Mouse (Mus musculus) layer of hippocampus, postnatal 10 days (tissue): ENCODE results near the gene Fgd4. TPM values are rescaled to one million over a fixed set of nuclear protein-coding genes. Genes with fewer than 3 reads are reported as not detected.
A peak's percentile ranks its signal among the peaks of the same experiment; 100 is the strongest.
"Not testable (repeated sequence)": the region's sequence is repeated elsewhere in the genome, so short reads cannot be mapped to it uniquely, and the experiment has no call there.

Experiments used
- DNase-seq, 2 experiments: peaks; one replicate each; pipeline ENCODE4 v3.0.0; 2021; ENCODE audit warnings: low spot score in 2 of 2
- total RNA-seq, 2 experiments: library from RNA; stranded (reverse); gene quantifications; 2 replicates each; pipeline ENCODE4 v1.2.3; 2021

Gene Fgd4
- total RNA-seq, 2 experiments from 2014 or later = 54.1 to 60.6 TPM

- no peak for DNase-seq
These were observed 53.7 kb downstream of the Fgd4 start for GRCm38 (mm10) chr16:16546657-16547056.

- DNase-seq = no peak
These were observed 57.4 kb downstream of the Fgd4 start for GRCm38 (mm10) chr16:16542956-16543441.

- not testable (repeated sequence) for DNase-seq
These were observed 61.0 kb downstream of the Fgd4 start for GRCm38 (mm10) chr16:16539396-16539795.

GRCm38 (mm10) chr16:16535232-16535631 lies 65.1 kb downstream of the Fgd4 start:
- DNase-seq = no peak

GRCm38 (mm10) chr16:16528014-16528413 lies 72.3 kb downstream of the Fgd4 start:
- no peak for DNase-seq

GRCm38 (mm10) chr16:16527267-16527666 lies 73.1 kb downstream of the Fgd4 start:
- peak in 1 of 2 experiments; percentile 19 for DNase-seq

- no peak for DNase-seq
These were observed 73.6 kb downstream of the Fgd4 start for GRCm38 (mm10) chr16:16526741-16527105.

GRCm38 (mm10) chr16:16526097-16526740 lies 74.1 kb downstream of the Fgd4 start:
- DNase-seq = no peak

- no peak for DNase-seq
These were observed 75.0 kb downstream of the Fgd4 start for GRCm38 (mm10) chr16:16525266-16525904.

GRCm38 (mm10) chr16:16523632-16524031 lies 76.7 kb downstream of the Fgd4 start:
- DNase-seq = no peak

- not testable (repeated sequence) for DNase-seq
These were observed 77.5 kb downstream of the Fgd4 start for GRCm38 (mm10) chr16:16522869-16523268.

GRCm38 (mm10) chr16:16501491-16501890 lies 98.9 kb downstream of the Fgd4 start:
- no peak for DNase-seq

GRCm38 (mm10) chr16:16500926-16501325 lies 99.4 kb downstream of the Fgd4 start:
- no peak for DNase-seq

- peak; percentile 37 to 59 for DNase-seq
These were observed 101.6 kb downstream of the Fgd4 start for GRCm38 (mm10) chr16:16498798-16499197.

- no peak for DNase-seq
These were observed 114.8 kb downstream of the Fgd4 start for GRCm38 (mm10) chr16:16485523-16486043.

- no peak for DNase-seq
These were observed 115.7 kb downstream of the Fgd4 start for GRCm38 (mm10) chr16:16484601-16485000.

- DNase-seq = not testable (repeated sequence)
These were observed 126.9 kb downstream of the Fgd4 start for GRCm38 (mm10) chr16:16473451-16473850.

GRCm38 (mm10) chr16:16450021-16450420 lies 150.3 kb downstream of the Fgd4 start:
- DNase-seq = no peak

- DNase-seq = no peak
These were observed 161.9 kb downstream of the Fgd4 start for GRCm38 (mm10) chr16:16438436-16438835.

- DNase-seq = no peak
These were observed 177.9 kb downstream of the Fgd4 start for GRCm38 (mm10) chr16:16422456-16422855.

GRCm38 (mm10) chr16:16367217-16367616 lies 233.1 kb downstream of the Fgd4 start:
- DNase-seq = not testable (repeated sequence)
